Mouse (Mus musculus) testis, adult 2 months (tissue): ENCODE measurements around the gene Tbc1d17. TPM values are rescaled to one million over a fixed set of nuclear protein-coding genes. Genes with fewer than 3 reads are reported as not detected.

ENCODE experiments used
- H3K27ac ChIP-seq: fragments of 200-500 bp; 2 replicates; pipeline ENCODE4 v1.5.1; 2012; ENCODE audit warnings: low read depth, low read length; ENCODE audit not compliant: control insufficient read depth, insufficient read depth
- H3K27me3 ChIP-seq: fragments of 200-500 bp; 2 replicates; pipeline ENCODE4 v1.6.1; 2012; ENCODE audit warnings: mild to moderate bottlenecking, low read length, moderate library complexity; ENCODE audit not compliant: control insufficient read depth, insufficient read depth
- H3K36me3 ChIP-seq: fragments of 200-500 bp; 2 replicates; pipeline ENCODE4 v1.6.1; 2012; ENCODE audit warnings: mild to moderate bottlenecking, low read length; ENCODE audit not compliant: control insufficient read depth, insufficient read depth
- H3K4me1 ChIP-seq: fragments of 200-500 bp; 2 replicates; pipeline ENCODE4 v1.6.1; 2012; ENCODE audit warnings: low read length; ENCODE audit not compliant: control insufficient read depth, insufficient read depth
- H3K4me3 ChIP-seq: fragments of 200-500 bp; 2 replicates; pipeline ENCODE4 v1.5.1; 2012; ENCODE audit warnings: low read depth, mild to moderate bottlenecking, low read length, moderate library complexity, mixed read lengths; ENCODE audit not compliant: control insufficient read depth
- CTCF ChIP-seq: fragments of 200-500 bp; IDR thresholded peaks from 2 replicates; pipeline ENCODE4 v1.5.1; 2012; ENCODE audit warnings: low read depth, mild to moderate bottlenecking, inconsistent platforms, low read length, moderate library complexity; ENCODE audit not compliant: control insufficient read depth, insufficient read depth, insufficient replicate concordance
- POLR2A ChIP-seq: fragments of 200-500 bp; IDR thresholded peaks from 2 replicates; pipeline ENCODE4 v1.6.1; 2012; ENCODE audit warnings: low read depth, mild to moderate bottlenecking, inconsistent platforms, low read length, moderate library complexity; ENCODE audit not compliant: control insufficient read depth
- polyA plus RNA-seq: library from polyadenylated mRNA; depleted of rRNA; stranded (reverse); fragments of >200 nt; gene quantifications from 2 replicates; pipeline ENCODE4 v1.2.3, GENCODE M21; 2012; rRNA removed

The Tbc1d17 gene
- polyA plus RNA-seq, 1 experiment: 28.5 TPM

- Histone ChIP-seq H3K4me1 (no peaks in the 10 kb centered on the region), H3K27ac (no peak overlapping the region), H3K36me3 (no peaks in the 10 kb centered on the region), H3K27me3 (no peaks in the 10 kb centered on the region), H3K4me3 (no peak overlapping the region)
- no peak for TF ChIP-seq CTCF
- no peak for TF ChIP-seq POLR2A
These were observed 58.8 kb downstream of the Tbc1d17 start for GRCm38 (mm10) chr7:44790066-44790465.

- Histone ChIP-seq H3K36me3 (no peaks in the 10 kb centered on the region), H3K27ac (no peak overlapping the region), H3K4me3 (no peak overlapping the region), H3K27me3 (no peaks in the 10 kb centered on the region), H3K4me1 (no peaks in the 10 kb centered on the region)
- TF ChIP-seq POLR2A (no peak), CTCF (no peak)
These were observed 59.3 kb downstream of the Tbc1d17 start for GRCm38 (mm10) chr7:44789531-44789930.

Other genes with a start within 250 kb of the Tbc1d17 start
- 1.2 and 2.6 TPM in 2 replicates for gene Myh14, start 178.2 kb downstream of the Tbc1d17 start, polyA plus RNA-seq
- gene Izumo2, start 140.3 kb downstream of the Tbc1d17 start, polyA plus RNA-seq: 171 and 196 TPM in 2 replicates
- 131 and 149 TPM in 2 replicates for gene Vrk3, start 100.7 kb downstream of the Tbc1d17 start, polyA plus RNA-seq
- 1.6 and 1.9 TPM in 2 replicates for gene Zfp473, start 98.0 kb downstream of the Tbc1d17 start, polyA plus RNA-seq
- 181 and 183 TPM in 2 replicates for gene Nup62, start 33.0 kb downstream of the Tbc1d17 start, polyA plus RNA-seq
- gene Il4i1, start 32.7 kb downstream of the Tbc1d17 start, polyA plus RNA-seq: 97.2 and 97.6 TPM in 2 replicates
- gene Atf5, start 32.4 kb downstream of the Tbc1d17 start, polyA plus RNA-seq: 21.6 TPM in 2 replicates
- 31.5 and 35.7 TPM in 2 replicates for gene Akt1s1, start 88 bp downstream of the Tbc1d17 start, polyA plus RNA-seq
- 26.5 and 29.4 TPM in 2 replicates for gene Pnkp, start 8.1 kb upstream of the Tbc1d17 start, polyA plus RNA-seq
- gene Ptov1, start 20.7 kb upstream of the Tbc1d17 start, polyA plus RNA-seq: 171 and 187 TPM in 2 replicates
- gene Med25, start 43.6 kb upstream of the Tbc1d17 start, polyA plus RNA-seq: 143 and 206 TPM in 2 replicates
- 39.2 and 40.0 TPM in 2 replicates for gene Fuz, start 47.0 kb upstream of the Tbc1d17 start, polyA plus RNA-seq
- 323 and 343 TPM in 2 replicates for gene Ap2a1, start 80.4 kb upstream of the Tbc1d17 start, polyA plus RNA-seq
- 1,042 and 1,092 TPM in 2 replicates for gene Tsks, start 94.1 kb upstream of the Tbc1d17 start, polyA plus RNA-seq
- gene Cpt1c, start 125.8 kb upstream of the Tbc1d17 start, polyA plus RNA-seq: 137 and 148 TPM in 2 replicates
- gene Prmt1, start 137.5 kb upstream of the Tbc1d17 start, polyA plus RNA-seq: 59.6 and 60.1 TPM in 2 replicates
- 108 and 114 TPM in 2 replicates for gene Irf3, start 148.6 kb upstream of the Tbc1d17 start, polyA plus RNA-seq
- 85.4 and 93.5 TPM in 2 replicates for gene Bcl2l12, start 149.6 kb upstream of the Tbc1d17 start, polyA plus RNA-seq
- 25.1 and 27.4 TPM in 2 replicates for gene Scaf1, start 167.3 kb upstream of the Tbc1d17 start, polyA plus RNA-seq
- gene Rras, start 168.9 kb upstream of the Tbc1d17 start, polyA plus RNA-seq: 43.4 and 44.2 TPM in 2 replicates
- 3.4 and 3.5 TPM in 2 replicates for gene Prr12, start 203.8 kb upstream of the Tbc1d17 start, polyA plus RNA-seq
- 115 and 123 TPM in 2 replicates for gene Nosip, start 213.3 kb upstream of the Tbc1d17 start, polyA plus RNA-seq
- gene Prrg2, start 213.6 kb upstream of the Tbc1d17 start, polyA plus RNA-seq: 27.3 and 27.9 TPM in 2 replicates
- gene Rcn3, start 243.1 kb upstream of the Tbc1d17 start, polyA plus RNA-seq: 10.4 and 16.3 TPM in 2 replicates